Mouse (Mus musculus): ENCODE data around the gene Ltb4r1.
A peak's percentile ranks its signal among the peaks of the same experiment; 100 is the strongest.

Ltb4r1 gene

DNA sequence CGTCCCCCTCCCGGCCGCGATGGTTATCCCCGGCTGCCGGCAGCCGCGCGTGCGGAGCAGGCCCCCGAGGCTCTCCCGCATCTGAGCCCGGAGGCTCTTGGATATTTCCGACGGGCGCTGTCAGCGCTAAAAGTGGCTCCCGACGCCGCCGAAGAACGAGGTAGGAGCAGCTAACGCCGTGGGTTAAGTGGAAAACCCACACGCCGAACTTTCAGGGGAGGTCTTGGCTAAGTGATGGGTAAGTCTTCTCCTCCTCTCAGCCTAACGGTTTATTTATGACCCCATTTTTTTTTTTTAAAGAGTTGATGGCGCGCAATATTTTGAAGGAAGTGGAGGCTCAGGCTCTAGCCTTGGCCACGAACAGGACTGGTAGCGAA is 19.9 kb upstream of the Ltb4r1 start:
- DNase-seq (ENCODE audit: low read depth, low spot score), result no peak

DNA sequence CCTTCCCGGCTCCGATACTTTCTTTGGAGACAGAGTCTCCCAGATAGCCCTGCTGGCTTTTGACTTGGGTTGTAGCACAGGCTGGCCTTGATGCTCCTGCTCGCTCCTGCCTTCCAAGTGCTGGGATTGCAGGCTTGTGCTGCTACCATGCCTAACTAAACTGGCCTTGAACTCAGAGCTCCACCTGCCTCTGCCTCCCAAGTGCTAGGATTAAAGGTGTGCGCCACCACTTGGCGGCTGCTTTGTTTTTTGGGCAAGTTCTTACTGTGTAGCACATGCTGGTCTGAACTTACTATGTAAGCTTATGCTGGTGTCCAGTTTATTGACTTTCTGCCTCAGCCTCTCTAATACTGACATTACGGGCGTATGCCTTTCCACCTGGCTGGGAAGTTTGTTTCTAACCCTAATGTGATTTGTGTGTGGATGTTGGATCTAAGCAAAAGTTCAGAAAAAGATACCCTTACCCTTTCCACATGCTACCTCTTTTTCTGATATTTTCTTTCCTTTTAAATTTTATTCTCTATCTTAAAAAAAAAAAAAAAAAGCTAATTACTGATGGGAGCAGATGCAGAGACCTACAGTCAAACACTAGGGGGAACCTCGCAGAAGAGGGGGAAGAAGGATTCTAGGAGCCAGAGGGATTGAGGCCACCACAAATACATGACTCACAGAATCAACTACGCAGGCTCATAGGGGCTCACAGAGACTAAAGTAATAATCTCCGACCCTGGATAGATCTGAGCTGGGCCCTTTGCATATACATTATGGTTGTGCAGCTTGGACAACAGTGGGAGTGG is 18.5 kb upstream of the Ltb4r1 start:
- no peak for DNase-seq (ENCODE audit: low read depth, low spot score)

DNA sequence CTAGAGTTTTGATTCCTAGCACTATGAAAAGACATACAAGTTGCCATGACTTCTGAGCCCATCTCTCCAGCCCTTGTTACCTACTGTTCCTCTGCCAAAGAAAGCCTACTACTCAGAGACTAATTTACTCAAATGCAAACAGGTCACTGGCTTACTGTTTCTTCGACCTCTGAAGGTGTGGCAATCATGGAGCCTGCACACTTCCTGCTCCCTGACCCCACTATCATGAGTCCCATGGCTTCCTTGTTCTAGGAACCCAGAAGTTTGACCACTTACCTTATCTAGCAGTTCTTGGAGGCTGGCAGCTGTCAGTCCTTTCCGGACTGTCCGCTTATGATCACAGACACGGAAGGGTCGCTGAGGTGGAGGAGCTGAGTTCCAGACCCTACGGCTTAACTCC is 8.2 kb upstream of the Ltb4r1 start:
- no peak for DNase-seq (ENCODE audit: low read depth, low spot score)

DNA sequence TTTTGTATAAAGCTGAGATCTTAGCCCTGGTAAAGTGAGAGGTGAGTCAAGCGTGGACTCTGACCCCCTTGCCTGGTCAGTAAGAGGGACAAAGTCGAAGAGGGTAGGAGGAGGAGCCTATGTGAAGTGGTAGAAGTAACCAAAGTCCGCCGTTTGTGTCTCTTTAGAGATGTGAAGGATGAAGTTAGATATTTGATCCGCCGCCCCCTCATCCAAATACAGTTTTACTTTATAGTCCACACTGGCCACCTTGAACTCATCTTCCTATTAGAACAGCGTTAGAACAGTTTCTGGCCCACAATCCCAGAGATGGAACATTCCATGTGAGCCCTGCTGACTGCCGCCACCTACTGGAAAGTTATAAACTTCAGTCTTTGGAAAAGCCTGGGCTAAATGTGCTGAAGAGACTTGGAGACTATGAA is 7.4 kb upstream of the Ltb4r1 start, which contains the start of gene Cideb:
Cideb (minus strand) TSS at position 96 of the 422 bp plus-strand sequence.
- DNase-seq (ENCODE audit: low read depth, low spot score), result peak; percentile 62

DNA sequence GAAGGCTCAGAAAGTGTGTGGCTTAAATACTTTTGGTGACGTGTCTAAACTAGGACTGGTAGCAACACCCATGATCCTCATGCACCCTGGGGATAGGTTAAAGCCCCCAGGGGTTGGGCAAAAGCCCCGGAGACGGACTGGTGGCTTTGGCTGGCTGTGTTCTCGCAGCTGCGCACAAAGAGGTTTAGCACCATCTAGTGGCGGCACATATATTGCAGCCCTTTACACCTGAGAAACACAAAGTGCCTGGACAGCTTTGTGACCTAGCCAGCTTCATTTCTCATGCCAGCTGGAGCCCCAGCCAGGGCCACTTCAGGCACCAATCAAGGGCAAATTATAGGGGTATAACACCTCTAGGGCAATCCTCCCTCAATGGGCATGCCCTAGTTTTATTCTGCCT is 5.6 kb upstream of the Ltb4r1 start:
- peak; percentile 81 for DNase-seq (ENCODE audit: low read depth, low spot score)

DNA sequence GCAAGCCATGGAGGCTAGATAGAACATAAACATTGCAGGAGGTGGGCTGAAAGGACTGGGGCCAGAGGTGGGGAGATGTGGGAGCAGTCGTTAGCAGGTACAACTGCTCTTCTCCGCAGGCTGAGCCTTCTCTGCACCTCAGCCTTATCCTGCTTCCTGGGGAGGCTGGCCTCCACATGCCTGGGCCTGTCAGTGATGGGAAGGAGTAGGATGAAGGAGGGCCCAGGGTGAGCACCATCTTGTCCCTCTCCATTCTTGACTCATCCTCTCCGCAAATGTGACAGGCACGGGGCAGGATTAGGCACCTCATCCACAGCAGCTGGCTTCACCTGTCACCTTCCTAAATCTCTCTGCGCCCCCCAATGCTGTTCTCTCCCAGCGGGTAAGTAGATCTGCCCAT is 4.6 kb upstream of the Ltb4r1 start, which contains the start of gene Ltb4r2:
Ltb4r2 (plus strand) TSS at position 266 of the 400 bp plus-strand sequence.
- DNase-seq (ENCODE audit: low read depth, low spot score), result no peak

DNA sequence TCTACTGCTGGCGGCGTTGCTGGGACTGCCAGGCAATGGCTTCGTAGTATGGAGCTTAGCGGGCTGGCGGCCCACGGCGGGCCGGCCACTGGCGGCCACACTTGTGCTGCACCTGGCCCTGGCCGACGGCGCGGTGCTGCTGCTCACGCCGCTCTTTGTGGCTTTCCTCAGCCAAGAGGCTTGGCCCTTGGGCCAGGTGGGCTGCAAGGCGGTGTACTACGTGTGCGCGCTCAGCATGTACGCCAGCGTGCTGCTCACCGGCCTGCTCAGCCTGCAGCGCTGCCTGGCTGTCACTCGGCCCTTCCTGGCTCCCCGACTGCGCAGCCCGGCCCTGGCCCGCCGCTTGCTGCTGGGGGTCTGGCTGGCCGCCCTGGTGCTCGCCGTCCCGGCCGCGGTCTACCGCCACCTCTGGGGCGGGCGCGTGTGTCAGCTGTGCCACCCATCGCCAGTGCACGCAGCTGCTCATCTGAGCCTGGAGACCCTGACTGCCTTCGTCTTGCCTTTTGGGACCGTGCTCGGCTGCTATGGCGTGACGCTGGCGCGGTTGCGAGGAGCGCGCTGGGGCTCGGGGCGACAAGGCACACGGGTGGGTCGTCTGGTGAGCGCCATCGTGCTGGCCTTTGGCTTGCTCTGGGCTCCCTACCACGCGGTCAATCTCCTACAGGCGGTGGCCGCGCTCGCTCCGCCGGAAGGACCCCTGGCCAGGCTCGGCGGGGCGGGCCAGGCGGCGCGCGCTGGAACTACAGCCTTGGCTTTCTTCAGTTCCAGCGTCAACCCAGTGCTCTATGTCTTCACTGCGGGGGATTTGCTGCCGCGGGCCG is 3.6 kb upstream of the Ltb4r1 start:
- DNase-seq (ENCODE audit: low read depth, low spot score), result peak; percentile 43

DNA sequence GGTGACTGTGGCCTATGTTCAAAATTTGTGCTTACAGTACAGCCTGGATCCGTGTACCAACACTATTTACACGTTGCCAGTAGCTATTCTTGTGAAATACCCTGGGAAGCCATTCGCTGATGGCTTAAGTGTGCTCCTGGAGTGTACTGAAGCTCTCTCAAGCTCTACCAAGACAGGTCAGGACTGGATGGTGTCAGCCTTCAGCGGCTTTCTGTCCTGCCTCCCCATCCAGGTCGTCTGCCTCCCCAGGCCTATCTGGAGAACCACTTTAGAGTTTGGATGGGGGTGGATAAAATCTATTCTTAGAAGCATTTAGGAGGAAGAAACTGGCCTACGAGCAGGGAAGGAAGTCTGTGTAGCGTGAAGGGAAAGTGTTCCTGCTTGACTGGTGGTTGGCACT is 2.6 kb upstream of the Ltb4r1 start:
- DNase-seq (ENCODE audit: low read depth, low spot score), result no peak

DNA sequence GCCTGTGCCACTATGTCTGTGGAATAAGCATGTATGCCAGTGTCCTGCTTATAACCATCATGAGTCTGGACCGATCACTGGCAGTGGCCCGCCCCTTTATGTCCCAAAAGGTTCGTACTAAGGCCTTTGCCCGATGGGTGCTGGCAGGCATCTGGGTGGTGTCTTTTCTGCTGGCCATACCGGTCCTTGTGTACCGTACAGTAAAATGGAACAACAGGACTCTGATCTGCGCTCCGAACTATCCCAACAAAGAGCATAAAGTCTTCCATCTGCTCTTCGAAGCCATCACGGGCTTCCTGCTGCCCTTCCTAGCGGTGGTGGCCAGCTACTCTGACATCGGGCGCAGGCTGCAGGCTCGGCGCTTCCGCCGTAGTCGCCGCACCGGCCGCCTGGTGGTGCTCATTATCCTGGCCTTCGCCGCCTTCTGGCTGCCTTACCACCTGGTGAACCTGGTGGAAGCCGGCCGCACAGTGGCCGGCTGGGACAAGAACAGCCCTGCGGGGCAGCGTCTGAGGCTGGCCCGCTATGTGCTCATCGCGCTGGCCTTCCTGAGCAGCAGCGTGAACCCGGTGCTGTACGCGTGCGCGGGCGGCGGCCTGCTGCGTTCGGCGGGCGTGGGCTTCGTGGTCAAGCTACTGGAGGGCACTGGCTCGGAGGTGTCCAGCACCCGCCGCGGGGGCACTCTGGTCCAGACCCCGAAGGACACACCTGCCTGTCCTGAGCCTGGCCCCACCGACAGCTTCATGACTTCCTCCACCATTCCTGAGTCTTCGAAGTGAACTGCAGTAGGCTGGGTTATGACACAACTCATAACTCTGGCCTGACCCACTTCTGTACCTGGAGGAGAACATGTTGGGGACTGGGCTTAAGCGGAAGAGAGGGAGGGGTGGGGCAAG is 2.0 kb downstream of the Ltb4r1 start:
- peak; percentile 72 for DNase-seq (ENCODE audit: low read depth, low spot score)

DNA sequence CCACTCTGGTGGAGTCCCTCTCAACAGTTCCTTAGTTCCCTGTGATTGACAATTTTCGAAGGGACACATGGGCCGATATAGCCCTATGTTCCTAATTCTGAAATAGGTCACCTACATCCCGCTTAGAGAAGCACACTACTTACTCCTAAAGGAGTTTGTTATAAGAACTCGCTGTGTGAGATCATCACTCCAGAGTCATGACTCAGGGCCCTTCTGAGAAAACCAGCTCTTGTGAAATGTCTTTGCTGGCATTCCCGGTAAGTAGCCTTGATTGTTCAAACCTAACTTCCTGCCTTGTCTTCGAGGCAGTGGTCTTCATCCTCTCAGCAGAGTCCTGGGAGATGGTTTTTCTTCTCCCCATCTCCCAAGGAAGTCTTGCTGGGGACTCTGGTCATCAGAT is 2.8 kb downstream of the Ltb4r1 start:
- DNase-seq (ENCODE audit: low read depth, low spot score), result no peak

DNA sequence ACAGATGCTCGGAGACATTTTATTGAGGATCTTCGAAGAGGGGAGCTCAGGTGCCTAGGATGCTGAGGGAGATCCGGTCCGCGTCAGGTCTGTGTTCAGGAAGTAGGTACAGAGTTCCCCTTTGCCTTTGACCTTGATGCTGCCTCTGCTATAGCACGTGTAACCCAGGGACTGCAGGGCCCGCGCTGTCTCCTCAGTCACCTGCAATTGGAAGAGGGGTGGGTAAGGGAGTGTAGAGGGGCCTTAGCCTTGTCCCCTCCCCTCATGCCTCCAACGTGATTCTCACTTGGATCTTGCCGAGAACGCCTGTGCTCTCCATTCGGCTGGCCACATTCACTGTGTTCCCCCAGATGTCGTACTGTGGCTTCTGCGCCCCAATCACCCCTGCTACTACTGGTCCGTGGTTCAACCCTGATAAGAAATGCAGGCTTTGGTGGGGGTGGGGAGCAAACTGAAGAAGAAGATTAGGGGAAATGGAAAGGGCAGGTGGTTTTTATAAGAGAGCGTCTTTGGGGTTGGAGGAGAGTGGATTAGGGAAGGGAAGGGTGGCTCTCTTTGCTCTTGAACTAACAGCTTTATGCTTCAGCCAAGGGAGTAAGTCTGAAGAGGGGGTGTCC is 3.4 kb downstream of the Ltb4r1 start:
- DNase-seq (ENCODE audit: low read depth, low spot score), result no peak

DNA sequence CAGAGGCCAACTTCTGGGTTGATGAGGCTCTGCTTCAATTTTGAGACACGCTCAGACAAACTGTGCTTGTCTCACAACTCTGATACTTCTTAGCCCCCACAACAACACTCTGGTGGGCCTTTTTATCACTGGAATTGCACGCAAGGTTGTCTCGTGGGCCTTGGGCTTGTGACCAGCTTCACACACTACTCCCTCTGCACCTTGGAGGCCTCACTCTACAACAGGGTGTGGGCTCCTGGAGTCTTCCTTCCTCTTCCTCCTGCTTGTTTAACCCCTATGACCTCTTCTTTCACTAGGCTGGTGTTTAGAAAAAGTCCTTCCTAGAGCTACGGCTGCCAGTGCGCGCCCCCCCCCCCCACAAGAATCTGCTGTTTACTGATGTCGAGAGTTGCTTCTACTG is 10.9 kb downstream of the Ltb4r1 start:
- no peak for DNase-seq (ENCODE audit: low read depth, low spot score)

DNA sequence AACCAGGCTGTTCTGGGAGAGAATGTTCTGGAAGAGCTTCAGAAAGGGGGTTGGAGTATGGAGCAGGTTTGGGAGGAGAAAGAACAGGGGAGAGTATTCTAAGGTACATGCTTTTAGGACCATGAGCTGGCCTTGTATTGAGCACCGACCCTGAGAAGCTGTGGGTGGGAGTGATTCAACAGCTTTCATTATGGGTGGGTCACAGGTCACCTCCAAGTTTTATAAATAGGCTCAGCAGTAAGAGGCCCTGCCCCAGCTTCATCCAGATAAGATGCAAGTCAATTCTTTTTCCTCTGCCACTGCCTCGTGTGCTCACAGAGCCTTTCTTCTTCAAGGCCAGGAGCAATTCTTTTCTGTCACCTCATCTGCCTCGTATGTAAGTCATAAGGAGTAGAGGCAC is 11.4 kb downstream of the Ltb4r1 start:
- DNase-seq (ENCODE audit: low read depth, low spot score), result no peak

DNA sequence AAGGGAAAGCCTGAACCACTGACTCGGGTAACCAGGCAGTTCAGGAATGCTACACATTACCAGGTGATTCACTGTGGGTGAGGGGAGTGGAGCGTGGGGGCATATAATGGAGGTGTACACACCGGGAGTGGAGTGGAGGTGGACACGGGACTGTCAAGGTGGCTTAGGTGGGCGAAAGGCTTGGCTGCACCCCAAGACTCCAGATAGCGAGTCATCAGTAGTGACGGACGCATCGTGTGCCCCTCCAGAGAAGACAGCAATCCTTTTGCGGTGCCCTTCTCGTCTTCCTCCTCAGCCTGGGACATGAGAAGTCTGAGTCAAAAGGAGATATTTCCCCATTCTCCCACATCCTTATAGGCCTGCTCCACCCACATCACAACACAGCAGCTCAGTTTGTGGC is 12.0 kb downstream of the Ltb4r1 start:
- no peak for DNase-seq (ENCODE audit: low read depth, low spot score)

DNA sequence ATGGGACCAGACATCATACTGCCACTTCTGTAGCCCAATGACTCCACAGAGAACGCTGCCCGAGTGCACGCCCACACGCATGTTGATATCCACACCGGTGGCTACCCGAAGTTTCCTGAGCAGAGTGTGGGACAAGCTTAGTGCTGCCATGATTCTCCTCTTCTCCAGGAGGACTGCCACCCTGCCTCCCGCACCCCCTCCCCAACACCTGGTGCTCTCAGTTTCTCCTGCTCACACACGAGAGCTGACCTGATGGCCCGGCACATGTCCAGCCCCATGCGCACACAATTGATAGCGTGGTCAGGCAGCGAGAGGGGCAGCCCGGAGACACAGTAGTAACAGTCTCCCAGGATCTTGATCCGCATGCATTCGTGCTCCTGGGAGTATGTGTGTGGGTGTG is 12.9 kb downstream of the Ltb4r1 start:
- DNase-seq (ENCODE audit: low read depth, low spot score), result no peak

DNA sequence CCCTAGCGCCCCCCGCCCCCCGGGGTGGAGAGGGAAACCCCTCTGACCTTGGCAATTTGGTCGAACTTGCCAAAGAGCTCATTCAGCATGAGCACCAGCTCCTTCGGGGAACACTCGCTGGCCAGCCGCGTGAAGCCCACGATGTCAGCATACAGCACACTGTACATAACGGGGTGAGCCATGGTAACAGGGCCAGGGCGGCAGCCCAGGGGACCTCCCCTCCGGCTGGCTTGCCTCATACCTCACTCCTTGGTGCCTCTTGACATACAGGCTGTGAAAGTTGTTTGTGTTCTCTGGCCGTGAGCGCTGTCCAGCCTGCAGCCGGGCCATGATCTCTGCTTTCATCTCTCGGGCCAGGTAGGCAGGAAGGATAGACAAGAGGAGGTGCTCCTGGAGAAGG is 13.9 kb downstream of the Ltb4r1 start:
- DNase-seq (ENCODE audit: low read depth, low spot score), result no peak

DNA sequence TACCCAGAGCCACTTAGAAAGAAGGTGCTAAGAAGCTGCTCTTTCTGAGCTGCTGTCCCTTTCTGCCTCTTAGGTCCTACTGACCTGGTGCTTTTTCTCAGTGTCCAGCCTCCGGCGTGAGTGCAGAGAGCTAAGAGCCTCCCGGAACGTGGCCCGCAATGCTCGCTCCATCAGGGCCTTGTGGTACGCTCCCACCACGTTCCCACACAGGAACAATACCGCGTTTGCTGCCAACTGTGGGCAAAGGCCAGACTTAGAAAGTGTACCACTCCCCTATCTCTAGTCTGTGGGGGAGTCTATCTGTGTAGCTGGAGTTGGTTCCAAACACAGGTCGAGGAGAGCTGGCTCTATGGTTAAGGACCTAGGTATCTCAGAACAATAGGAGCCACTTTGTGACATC is 15.0 kb downstream of the Ltb4r1 start:
- DNase-seq (ENCODE audit: low read depth, low spot score), result no peak

DNA sequence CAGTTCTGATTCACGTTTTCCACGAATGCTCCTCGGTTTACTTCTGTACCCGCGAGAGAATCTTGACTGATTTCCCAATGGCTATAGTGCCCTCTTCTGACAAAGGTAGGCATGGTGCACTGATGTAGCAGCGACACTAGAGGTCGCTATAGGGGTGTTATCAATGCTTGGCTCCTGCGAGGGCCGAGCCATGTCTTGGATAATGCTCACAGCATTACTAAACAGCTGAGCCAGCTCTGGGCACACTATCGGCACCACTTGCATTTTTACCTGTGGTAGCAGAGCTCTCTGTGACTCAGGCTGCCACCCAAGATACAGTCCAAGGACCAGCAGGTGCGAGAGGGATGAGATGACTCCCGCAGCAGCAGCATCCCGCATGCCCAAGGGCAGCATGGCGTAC is 15.5 kb downstream of the Ltb4r1 start:
- peak; percentile 89 for DNase-seq (ENCODE audit: low read depth, low spot score)

DNA sequence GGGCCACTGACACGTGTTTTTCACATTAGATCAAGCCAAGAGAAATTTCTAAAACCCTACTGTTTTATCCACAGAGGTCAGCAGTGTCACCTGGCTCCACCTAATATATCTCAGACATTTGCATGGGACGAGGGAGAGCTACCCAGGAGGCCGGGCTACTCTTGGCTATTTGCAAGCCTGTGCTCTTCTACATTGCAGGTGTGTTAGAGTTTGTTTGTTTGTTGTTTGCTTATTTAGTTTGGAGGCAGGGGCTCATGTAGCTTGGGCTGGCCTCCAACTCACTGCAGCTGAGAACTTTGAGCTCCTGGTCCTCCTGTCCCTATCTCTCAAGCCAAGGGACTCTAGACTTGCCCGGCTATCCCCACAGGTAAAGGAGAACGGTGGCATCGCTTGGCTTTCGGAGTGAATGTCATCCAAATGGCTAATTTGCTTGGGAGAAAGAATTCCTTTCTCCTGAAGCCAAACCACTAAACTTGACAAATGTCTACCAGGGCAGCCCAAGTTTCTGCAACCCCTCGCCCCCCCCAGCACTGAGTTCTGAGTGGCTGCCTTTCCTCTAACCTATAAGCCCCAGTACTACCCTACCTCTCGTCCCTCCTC is 16.7 kb downstream of the Ltb4r1 start:
- DNase-seq (ENCODE audit: low read depth, low spot score), result no peak

DNA sequence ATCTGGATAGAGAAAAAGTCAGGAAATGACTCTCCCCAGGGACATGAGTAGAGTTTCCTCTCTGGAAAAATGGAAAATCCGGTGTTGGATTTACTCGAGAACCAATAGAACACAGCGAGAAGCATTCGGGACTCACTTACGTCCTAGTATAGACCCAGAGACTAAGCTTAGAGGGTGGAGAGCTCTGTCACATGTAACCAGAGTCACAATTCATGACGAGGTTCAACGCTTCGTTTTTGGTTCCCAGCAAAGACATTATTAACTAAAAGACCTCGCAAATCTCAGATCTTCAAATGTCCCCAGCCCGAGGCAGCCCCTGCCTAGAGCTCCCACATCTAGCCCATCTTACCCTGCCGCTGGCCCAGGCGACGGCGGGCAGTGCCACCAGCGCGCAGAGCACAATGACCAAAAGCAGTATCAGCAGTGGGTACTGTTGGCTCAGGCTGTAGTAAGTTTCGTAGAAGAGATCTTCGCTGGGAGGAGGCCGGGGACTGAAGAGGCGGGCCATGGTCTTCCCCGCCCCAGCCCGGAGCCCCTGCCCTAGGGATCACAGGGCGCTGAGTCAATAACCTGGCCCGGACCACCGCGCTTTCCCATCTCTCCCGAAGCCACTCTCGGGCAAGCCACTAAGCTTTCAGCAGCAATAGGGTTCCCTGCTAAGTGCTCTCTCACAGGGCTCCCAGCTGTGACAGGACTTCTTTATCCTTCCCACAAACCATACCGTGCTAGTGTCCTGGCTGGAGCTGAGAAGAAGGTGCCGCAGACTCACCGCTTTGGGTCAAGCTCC is 17.6 kb downstream of the Ltb4r1 start:
- DNase-seq (ENCODE audit: low read depth, low spot score), result peak; percentile 73
